Mouse (Mus musculus): ENCODE data around the gene Apc2.

- TF ChIP-seq CTCF (IDR thresholded peaks at IDR 0.05; ENCODE audit: borderline replicate concordance, control insufficient read depth, extremely low read depth, insufficient read depth, low read length, poor library complexity) (no peak), POLR2A (IDR thresholded peaks at IDR 0.05; ENCODE audit: control insufficient read depth, extremely low read depth, insufficient read depth, low read length, poor library complexity) (no peak)
Observed at GRCm38 (mm10) chr10:80330888-80331287, 35.1 kb downstream of the Apc2 start.
